Mouse (Mus musculus) urinary bladder, postnatal 10 days (tissue): Measurements from ENCODE around the gene Olfr629.
"Not testable (repeated sequence)": the region's sequence is repeated elsewhere in the genome, so short reads cannot be mapped to it uniquely, and the experiment has no call there.

Experiments
- DNase-seq: peaks from one replicate; pipeline ENCODE4 v3.0.0; 2022; ENCODE audit warnings: low spot score

Gene Olfr629

GRCm38 (mm10) chr7:103744843-103745242 lies at the start of gene Olfr629:
Olfr629 (minus strand) TSS chr7:103744943.
- DNase-seq, result no peak

- no peak for DNase-seq
Measured at GRCm38 (mm10) chr7:103792669-103793388, 48.1 kb upstream of the Olfr629 start.

- DNase-seq, result no peak
Measured at GRCm38 (mm10) chr7:103791721-103792120, 47.0 kb upstream of the Olfr629 start, which contains the start of gene Olfr67. Olfr67 (minus strand) TSS chr7:103791821.

- no peak for DNase-seq
Measured at GRCm38 (mm10) chr7:103779598-103779997, 34.9 kb upstream of the Olfr629 start, which contains the start of gene Olfr68. Olfr68 (minus strand) TSS chr7:103779698.

- not testable (repeated sequence) for DNase-seq
Measured at GRCm38 (mm10) chr7:103777652-103778051, 32.9 kb upstream of the Olfr629 start.

GRCm38 (mm10) chr7:103771494-103771893 lies 26.8 kb upstream of the Olfr629 start, which contains the start of gene Olfr69:
Olfr69 (minus strand) TSS chr7:103771594.
- no peak for DNase-seq

GRCm38 (mm10) chr7:103767687-103768086 lies 22.9 kb upstream of the Olfr629 start:
- DNase-seq, result not testable (repeated sequence)

GRCm38 (mm10) chr7:103762212-103762611 lies 17.5 kb upstream of the Olfr629 start:
- DNase-seq, result not testable (repeated sequence)

- DNase-seq, result no peak
Measured at GRCm38 (mm10) chr7:103757233-103757632, 12.5 kb upstream of the Olfr629 start, which contains the start of gene Olfr630. Olfr630 (minus strand) TSS chr7:103757333.

- DNase-seq, result no peak
Measured at GRCm38 (mm10) chr7:103730074-103730473, 14.7 kb downstream of the Olfr629 start, which contains the start of gene Olfr628. Olfr628 (plus strand) TSS chr7:103730374.

- DNase-seq, result not testable (repeated sequence)
Measured at GRCm38 (mm10) chr7:103716398-103716797, 28.3 kb downstream of the Olfr629 start.

GRCm38 (mm10) chr7:103714371-103714770 lies 30.4 kb downstream of the Olfr629 start, which contains the start of gene Olfr243:
Olfr243 (plus strand) TSS chr7:103714671.
- DNase-seq, result no peak

- no peak for DNase-seq
Measured at GRCm38 (mm10) chr7:103712024-103712423, 32.7 kb downstream of the Olfr629 start.

- DNase-seq, result no peak
Measured at GRCm38 (mm10) chr7:103699469-103699868, 45.3 kb downstream of the Olfr629 start.
